Mouse (Mus musculus) regulatory T cell (primary cell): ENCODE results near the gene Smg7.

Experiments
- in situ Hi-C: fragments of 300-600 bp; cut with MboI, MseI; formaldehyde crosslinking; loops from one replicate; pipeline ENCODE4 v1.15.1; 2025; ENCODE audit warnings: high pct_unique_total_duplicates

Gene Smg7

DNA sequence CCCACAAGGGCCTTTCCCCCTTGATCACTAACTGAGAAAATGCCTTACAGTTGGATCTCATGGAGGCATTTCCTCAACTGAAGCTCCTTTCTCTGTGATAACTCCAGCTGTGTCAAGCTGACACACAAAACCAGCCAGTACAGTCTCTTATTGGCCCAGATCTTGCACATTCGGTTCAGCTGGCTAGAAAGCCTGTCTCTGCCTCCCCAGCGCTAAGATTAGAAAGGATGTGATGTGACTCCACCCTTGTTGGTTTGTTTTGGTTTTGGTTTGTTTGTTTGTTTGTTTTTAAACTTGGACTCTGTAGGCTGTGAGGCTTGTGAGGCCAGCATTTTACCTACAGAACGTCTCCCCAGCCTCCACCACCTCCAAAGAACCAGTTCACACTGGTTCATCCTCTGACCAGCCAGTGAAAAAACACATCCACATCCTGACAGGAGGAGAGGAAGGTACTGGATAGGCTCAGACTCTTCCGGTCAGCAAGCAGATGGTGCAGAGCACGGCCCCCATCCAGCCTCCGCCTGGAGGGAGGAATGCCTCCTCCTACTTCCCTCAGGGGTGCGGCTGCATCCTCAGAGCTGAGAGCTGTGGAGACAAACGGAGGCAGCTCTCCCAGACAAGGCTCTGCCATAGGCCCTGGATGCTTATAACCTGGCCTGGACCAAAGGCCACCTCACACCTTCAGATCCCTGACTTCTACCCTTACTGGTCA is 92.7 kb downstream of the Smg7 start:
- in situ Hi-C loops: no loop called here

DNA sequence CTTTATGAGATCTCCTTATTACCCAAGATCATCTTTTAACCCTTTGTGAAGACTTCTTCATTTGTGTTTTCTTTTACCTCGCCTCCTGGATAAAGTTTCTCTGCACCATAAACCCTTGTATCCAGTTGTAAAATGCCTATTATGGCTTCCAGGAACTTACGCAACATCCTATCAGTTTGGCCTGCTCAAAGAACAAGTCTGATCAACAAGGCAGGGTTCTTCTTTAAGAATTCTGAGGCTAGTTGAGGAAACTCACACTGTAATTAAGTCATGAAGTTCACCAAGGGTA is 94.1 kb downstream of the Smg7 start:
- in situ Hi-C loops: no loop called here

DNA sequence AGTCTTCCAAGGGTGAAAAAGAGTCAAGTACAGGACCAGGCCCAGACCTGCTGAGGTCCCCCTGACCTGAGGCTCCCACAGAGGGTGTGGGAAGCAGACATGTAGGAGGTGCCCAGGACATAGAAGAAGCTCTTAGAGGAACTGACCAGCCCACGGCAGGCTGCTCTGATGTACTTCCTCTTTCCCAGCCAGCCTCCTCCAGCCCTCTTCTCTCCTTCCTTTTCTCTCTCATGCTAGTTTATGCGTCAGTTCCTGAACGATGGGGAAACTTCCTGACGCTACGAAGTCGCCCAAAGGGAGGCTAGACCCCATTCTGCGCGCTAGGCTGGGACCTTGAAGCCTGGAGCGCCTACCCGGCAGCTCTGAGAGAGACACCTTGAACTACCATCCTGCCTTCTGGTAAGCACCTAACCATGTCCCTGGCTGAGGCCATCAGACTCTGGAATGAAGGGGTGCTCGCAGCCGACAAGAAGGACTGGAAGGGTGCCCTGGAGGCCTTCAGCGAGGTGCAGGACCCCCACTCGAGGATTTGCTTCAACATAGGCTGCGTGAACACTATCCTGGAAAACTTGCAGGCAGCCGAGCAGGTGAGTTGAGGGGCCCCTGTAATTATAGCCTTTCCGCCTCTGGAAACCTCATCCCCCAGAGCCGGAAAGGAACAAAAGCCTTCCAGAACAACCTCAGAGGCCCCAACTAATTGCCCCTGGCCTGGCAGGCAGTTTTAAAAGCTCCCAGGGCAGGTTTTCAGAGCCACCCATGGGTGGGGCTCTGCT is 94.6 kb downstream of the Smg7 start:
- in situ Hi-C loops: no loop called here

DNA sequence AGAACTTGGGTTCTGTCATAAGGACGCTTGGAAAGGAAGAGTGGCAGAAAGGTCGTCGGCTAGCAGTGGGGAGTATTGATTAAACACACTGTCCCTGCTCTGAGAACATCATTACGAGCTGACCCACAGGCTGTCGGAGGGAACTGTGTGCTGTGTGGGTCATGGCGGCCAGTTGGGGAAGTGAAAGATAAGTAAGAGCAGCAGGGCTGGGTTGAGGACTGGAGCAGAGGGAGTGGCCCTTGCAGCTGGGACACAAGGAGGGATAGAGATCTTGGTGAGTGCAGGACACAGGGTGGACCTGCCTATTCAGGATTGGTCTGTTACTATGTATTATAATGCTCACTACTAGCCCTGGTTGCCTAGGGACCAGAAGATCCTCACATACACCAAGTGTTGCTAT is 97.5 kb downstream of the Smg7 start:
- in situ Hi-C loops: no loop called here

DNA sequence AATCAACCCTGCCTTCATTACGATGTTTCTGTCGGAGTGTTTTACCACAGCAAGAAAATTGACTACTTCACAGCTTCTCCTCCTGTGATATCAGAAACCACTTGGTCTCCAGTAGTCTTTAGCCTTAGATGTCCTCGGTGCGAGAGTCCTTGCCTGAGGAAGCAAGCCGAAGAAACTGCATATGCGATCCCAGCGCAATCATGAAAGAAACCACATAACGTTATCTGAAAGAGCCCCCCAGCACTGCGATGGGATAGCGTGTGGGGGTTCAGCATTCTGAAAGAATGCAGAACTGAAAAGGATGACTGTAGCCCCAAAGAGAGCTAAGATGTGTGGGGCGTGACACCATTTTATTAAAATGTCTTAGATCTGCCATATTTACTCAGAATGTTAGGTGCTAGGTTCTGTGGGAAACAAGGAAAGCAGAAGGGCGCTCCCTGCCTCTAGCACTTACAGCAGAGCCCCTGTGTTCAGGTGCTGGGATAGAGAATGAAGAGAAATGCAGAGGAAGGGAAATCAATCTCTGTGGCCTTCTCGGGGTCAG is 101.7 kb downstream of the Smg7 start:
- in situ Hi-C loops: no loop called here

DNA sequence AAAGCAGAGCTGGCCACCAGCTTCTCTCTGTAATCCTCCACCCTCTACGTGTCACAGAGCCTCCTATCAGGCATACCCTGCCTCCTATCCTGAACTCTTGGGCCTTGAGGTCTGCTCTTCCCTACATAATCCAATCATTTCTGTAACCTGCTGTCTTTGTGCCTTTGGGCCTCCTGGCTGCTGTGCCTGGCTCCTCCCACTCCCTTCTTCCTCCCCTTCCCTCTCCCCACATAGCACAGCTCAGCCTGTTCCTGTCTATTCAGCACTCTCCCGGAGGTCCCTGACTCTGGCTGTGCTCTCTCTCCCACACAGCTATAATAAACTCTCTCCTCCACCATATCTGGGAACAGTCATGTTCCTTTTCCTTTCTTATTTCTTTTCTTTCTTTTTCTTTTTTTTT is 102.5 kb downstream of the Smg7 start, which contains the start of gene Ncf2:
Gene Ncf2 (plus strand): TSS at position 298 of the 400 bp plus-strand sequence.
- in situ Hi-C loops: no loop called here

DNA sequence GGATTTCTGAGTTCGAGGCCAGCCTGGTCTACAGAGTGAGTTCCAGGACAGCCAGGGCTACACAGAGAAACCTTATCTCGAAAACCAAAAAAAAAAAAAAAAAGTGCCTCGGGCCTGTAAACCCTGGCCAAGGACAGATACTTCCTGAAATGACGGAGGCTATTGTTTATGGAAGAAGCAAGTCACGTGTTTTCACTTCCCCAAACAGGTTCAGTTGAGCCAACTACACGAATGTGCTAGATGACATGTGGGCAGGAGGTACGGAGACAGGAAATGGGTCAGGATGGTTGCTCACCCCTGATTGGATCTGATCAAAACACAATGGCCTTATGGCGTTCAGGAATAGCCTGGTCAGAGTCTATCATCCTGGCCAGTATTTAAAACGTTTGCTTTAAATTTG is 104.3 kb downstream of the Smg7 start:
- in situ Hi-C loops: no loop called here

DNA sequence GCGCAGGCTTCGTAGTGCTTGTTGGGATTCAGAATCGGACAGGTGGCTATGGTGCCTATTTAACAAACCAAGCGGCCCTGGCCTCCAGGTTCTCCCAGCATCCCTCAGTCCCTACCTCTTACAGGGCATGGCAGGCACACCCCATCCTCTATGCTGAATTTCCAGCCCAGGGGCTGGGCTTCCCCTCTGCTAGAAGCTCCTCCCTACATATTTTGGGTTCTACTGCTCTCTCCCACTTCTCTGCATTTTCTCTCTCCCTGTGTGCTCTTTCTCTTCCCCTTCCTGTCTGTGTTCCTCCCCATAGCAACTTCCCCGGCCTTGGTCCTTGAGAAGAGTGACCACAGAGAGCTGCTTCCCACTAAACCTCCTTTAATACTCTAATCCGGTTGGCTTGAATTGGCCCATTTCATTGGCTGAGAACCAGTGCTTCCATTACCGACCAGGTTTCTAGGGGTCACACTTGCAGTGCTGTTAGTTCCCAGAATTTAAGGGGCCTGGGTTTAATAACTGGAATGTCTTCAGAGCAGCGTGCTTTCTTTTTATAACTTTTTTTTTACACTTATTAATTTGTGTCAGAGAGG is 105.7 kb downstream of the Smg7 start:
- in situ Hi-C loops: no loop called here

DNA sequence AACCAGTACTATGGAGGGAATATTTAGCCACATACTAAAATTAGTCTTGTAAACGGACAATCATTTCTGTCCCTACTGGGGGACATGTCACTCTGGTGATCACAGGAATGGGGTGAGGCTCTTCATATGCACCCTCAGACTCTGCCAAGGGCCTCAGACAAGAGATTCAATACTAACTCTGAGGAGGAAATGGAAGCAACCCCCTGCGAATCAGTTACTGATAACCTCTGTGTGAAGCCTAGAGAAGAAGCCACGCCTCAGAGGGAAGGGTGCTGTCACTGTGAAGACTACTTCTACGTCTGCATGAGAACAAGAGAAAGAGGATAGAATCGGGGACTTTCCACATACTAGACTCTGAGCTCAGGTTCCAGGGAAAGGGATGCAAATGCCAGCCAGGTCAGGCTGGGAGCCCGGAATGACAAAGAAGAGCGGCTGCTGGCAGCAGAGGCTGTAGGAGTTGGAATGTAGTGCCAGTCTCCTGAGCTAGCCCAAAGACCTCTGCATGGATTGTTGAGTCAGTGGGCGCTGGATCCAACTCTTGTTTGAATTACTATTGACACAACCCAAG is 106.7 kb downstream of the Smg7 start:
- in situ Hi-C loops: no loop called here

DNA sequence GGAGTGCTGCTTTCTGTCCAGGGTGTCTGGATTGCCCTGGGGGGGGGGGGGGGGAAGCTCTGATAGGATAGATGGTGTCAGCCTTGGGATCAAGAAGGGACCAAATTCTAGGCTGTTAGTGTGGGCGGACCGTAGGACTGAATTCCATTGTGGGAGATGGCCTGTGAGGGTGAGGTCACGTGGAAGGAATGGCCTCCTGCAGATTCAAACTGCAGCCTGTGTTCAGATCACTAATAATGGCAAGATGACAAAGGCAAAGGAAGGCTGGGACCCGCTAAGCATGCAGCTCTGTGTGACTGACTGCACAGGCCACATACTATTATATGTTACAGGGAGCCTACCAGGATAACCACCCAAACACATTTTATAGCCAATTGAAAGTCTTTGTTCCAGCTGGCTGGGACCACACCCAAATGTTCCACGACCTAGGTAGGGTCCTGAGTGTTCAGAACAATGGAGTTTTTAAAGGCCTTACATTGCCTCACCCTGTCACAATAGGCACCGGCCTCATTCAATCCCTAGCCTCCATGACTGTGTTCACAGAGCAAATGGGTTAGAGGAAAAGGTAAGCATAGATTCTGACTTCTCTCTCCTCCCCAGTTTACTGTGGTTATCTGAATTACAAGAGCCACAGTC is 108.8 kb downstream of the Smg7 start:
- in situ Hi-C loops: no loop called here

DNA sequence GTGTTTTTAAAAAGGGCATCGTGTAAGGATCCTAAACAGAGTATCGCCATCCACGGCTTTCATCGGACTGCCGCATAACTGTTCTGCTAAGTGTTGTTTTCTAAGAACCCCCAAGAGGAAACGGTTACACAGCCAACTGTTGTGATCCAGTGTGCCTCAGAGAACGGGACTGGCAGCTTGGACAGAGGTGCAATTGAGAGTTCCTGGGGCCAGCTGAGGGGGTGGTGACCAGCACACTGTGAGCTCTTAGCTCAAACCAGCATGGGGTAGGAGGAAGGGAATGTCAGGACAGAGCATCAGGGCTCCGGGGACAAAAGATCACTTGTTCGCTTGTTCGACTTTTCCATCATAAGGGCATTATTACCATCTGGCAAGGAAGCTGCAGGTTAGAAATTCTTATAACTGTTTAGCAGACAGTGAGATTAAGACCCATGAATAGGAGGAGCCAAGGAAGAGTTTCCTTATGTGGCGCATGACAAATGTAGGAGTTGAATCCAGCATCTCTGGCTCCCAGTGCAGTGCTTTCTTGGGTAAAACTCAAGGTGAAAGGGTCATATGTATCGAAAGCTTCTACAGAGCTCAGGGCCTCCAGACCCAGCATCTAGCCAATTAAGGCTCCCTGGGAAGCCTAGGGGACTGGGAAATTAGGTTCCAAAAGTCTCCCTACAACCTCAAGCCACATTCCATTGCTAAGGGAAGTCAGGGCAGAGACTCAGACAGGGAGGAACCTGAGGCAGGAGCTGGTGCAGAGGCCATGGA is 109.5 kb downstream of the Smg7 start:
- in situ Hi-C loops: no loop called here

DNA sequence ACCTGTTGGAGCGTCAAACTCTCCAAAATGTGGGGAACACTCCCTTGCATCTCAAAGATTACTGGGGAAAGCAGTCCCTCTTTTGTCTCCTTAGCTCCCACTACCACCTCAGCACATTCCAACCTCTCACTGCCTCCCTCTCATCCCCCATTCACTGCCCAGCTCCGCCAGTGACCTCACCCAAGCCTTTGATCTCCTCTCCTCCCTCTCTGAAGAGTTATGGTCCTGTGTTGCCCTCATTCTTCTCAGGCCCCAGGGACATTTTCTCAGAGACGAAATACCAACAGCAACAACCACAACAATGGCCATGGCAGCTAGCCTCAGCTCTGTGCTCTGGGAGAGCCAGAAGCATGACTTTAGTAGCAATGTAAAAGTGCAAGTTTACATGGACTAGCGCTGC is 111.2 kb downstream of the Smg7 start:
- in situ Hi-C loops: no loop called here

DNA sequence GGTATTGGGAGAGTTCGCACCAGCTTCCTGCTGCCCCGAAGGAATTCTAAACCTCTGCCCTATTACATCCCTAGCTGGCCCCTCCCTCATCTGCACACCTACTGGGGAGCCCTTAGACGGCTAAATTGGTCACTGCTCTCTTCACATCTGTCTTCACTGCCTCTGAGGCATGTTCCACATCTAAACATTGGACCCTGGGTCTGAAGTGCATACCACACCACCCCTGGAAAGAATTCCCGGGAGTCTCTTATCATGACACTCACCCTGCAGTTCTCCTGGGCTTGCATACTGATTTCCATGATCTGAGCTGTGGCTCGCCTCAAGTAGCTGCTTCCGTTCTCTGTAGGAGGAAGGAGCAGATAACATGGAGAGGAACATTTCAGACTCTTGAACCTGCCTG is 111.6 kb downstream of the Smg7 start:
- in situ Hi-C loops: no loop called here

DNA sequence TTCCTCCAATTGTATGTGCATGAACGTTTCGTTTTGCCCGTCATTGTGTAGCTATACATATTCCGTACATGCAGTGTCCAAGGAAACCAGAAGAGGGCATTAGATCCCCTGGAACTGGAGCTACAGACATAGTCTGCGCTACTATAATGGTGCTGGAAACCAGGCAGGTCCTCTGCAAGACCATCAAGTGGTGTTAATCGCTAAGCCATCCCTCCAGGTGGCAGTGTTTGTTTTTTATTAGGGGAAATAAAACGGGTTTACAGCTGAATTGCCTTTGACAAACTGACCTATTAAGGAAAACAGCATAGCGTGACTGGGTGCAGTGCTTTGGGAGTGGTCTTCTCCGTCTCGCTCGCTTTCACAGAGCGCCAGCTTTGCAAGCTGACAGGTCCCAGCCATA is 112.2 kb downstream of the Smg7 start:
- in situ Hi-C loops: no loop called here

DNA sequence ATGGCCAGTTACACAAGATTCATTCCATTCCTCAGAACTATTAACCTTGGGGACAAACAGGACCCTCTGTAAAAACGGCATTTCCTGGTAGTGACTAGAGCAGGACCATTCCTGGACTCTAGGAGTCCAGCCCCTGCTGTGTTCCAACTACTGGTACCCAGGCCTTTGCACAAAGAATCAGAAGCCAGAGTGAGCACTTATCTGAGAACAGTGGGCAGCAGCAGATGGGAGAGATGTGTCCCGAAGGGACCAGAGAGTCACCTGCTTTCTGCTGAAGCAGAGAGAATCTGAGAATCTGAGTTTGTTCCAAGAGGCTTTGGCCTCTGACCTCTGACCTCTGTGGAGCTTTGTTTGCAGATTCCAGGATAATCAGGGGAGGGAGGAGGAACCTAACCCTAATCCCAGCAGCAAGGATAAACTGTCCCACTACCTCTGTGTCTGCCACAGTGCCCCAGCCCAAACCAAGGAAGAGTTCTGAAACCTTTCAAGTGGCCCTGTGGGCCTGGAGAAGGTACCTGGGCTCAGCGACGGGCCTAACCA is 114.3 kb downstream of the Smg7 start:
- in situ Hi-C loops: no loop called here
